Mouse (Mus musculus) G1E (cell line): ENCODE measurements around the gene Mapk3. TPM values are rescaled to one million over a fixed set of nuclear protein-coding genes. Genes with fewer than 3 reads are reported as not detected.
A peak's percentile ranks its signal among the peaks of the same experiment; 100 is the strongest.

Source experiments
- ATAC-seq: 2 replicates; pipeline ENCODE4 v1.8.0; 2016; ENCODE audit warnings: mild to moderate bottlenecking; ENCODE audit not compliant: insufficient number of reproducible peaks, poor library complexity, low FRiP score, severe bottlenecking; ENCODE audit errors: extremely low read depth
- DNase-seq: peaks from one replicate; pipeline ENCODE4 v3.0.0; 2012; ENCODE audit warnings: low spot score
- H3K27me3 ChIP-seq: 2 replicates; pipeline ENCODE4 v1.6.1; 2012; ENCODE audit warnings: mild to moderate bottlenecking, low read length, inconsistent platforms; ENCODE audit not compliant: insufficient read depth
- H3K36me3 ChIP-seq: replicated peaks from 2 replicates; pipeline ENCODE3; 2012; ENCODE audit warnings: mild to moderate bottlenecking, inconsistent platforms
- H3K4me1 ChIP-seq: 2 replicates; pipeline ENCODE4 v1.6.1; 2012; ENCODE audit warnings: low read depth, low read length, inconsistent platforms, mixed read lengths; ENCODE audit not compliant: insufficient read depth
- H3K4me3 ChIP-seq: 2 replicates; pipeline ENCODE4 v1.5.1; 2012; ENCODE audit warnings: low read depth, mild to moderate bottlenecking, inconsistent platforms, low read length, moderate library complexity, mixed read lengths
- H3K9me3 ChIP-seq: replicated peaks from 2 replicates; pipeline ENCODE4 v1.6.1; 2012; ENCODE audit warnings: inconsistent platforms
- CTCF ChIP-seq: IDR thresholded peaks from 2 replicates; pipeline ENCODE4 v1.5.1; 2012; ENCODE audit warnings: low read depth, low read length, inconsistent platforms, mixed read lengths
- GATA1 ChIP-seq: IDR thresholded peaks from 2 replicates; pipeline ENCODE4 v1.6.1; 2012; ENCODE audit warnings: borderline replicate concordance, low read length, inconsistent platforms, mixed read lengths
- GATA2 ChIP-seq: IDR thresholded peaks from 2 replicates; pipeline ENCODE4 v1.6.1; 2012; ENCODE audit warnings: low read depth, low read length, inconsistent platforms, borderline replicate concordance
- POLR2AphosphoS5 ChIP-seq: IDR thresholded peaks from 2 replicates; pipeline ENCODE4 v1.6.1; 2012; ENCODE audit warnings: low read depth, low read length, inconsistent platforms; ENCODE audit not compliant: insufficient replicate concordance
- TAL1 ChIP-seq: conservative IDR thresholded peaks from 2 replicates; pipeline ENCODE4 v1.6.1; 2012; ENCODE audit warnings: low read depth, low read length, inconsistent platforms, mixed read lengths
- polyA plus RNA-seq: library from polyadenylated mRNA; stranded (reverse); fragments of >175 nt; gene quantifications from 2 replicates; pipeline ENCODE4 v1.2.3, GENCODE M21; 2012
- total RNA-seq, 2 experiments: library from RNA; stranded (forward) in 1 of 2; stranded (reverse) in 1 of 2; fragments of 200-1000 nt in 1 of 2; fragments of >200 nt in 1 of 2; fragmentation: Nextera tagmentation in 1 of 2; gene quantifications; 2 replicates each; pipeline ENCODE4 v1.2.3; 2014 to 2017

Gene Mapk3
- total and polyA plus RNA-seq, 3 experiments = 18.2 to 91.6 (median 68.8) TPM

GRCm38 (mm10) chr7:126740977-126741376, 18.4 kb upstream of the Mapk3 start:
- ATAC-seq = no peak
- H3K36me3 ChIP-seq = no peaks in the 10 kb centered on the region
- no peaks in the 10 kb centered on the region for H3K4me1 ChIP-seq

GRCm38 (mm10) chr7:126741452-126741851, 17.9 kb upstream of the Mapk3 start:
- Histone ChIP-seq H3K9me3 (no peaks in the 10 kb centered on the region), H3K4me1 (no peaks in the 10 kb centered on the region), H3K4me3 (no peak overlapping the region), H3K27me3 (peaks cover 32% of the 10 kb centered on the region), H3K36me3 (no peaks in the 10 kb centered on the region)
- ATAC-seq (no peak), DNase-seq (no peak)
- TF ChIP-seq GATA2 (no peak), POLR2AphosphoS5 (no peak), TAL1 (no peak), GATA1 (no peak), CTCF (no peak)

More at GRCm38 (mm10) chr7:126740977-126741376, 18.4 kb upstream of the Mapk3 start:
- no peak overlapping the region for H3K4me3 ChIP-seq
- TF ChIP-seq CTCF (no peak), POLR2AphosphoS5 (no peak), GATA2 (no peak), GATA1 (no peak), TAL1 (no peak)
- H3K27me3 ChIP-seq = peaks cover 32% of the 10 kb centered on the region
- DNase-seq = no peak
- no peaks in the 10 kb centered on the region for H3K9me3 ChIP-seq

- ATAC-seq (no peak), DNase-seq (no peak)
- Histone ChIP-seq H3K4me3 (no peak overlapping the region), H3K9me3 (no peaks in the 10 kb centered on the region), H3K36me3 (no peaks in the 10 kb centered on the region), H3K27me3 (peaks cover 38% of the 10 kb centered on the region), H3K4me1 (no peaks in the 10 kb centered on the region)
- TF ChIP-seq GATA1 = no peak
- no peak for TF ChIP-seq GATA2
- TF ChIP-seq TAL1 = no peak
- no peak for TF ChIP-seq CTCF
- no peak for TF ChIP-seq POLR2AphosphoS5
Observed at GRCm38 (mm10) chr7:126741964-126742482, 17.4 kb upstream of the Mapk3 start.

- Histone ChIP-seq H3K36me3 (no peaks in the 10 kb centered on the region), H3K4me3 (no peak overlapping the region), H3K9me3 (no peaks in the 10 kb centered on the region; the same call in 1 of the 2 replicates), H3K27me3 (peaks cover 32% of the 10 kb centered on the region), H3K4me1 (no peaks in the 10 kb centered on the region)
- TF ChIP-seq GATA2 = no peak
- TF ChIP-seq POLR2AphosphoS5 = no peak
- TF ChIP-seq TAL1 = no peak
- TF ChIP-seq CTCF = no peak
- no peak for TF ChIP-seq GATA1
- no peak for ATAC-seq
- DNase-seq = no peak
Observed at GRCm38 (mm10) chr7:126746066-126746465, 13.3 kb upstream of the Mapk3 start.

- no peaks in the 10 kb centered on the region for H3K36me3 ChIP-seq
- H3K4me3 ChIP-seq = no peak overlapping the region
- H3K4me1 ChIP-seq = no peaks in the 10 kb centered on the region
- H3K27me3 ChIP-seq = peaks cover 31% of the 10 kb centered on the region
- H3K9me3 ChIP-seq = no peaks in the 10 kb centered on the region; the same call in 1 of the 2 replicates
- TF ChIP-seq GATA2 = no peak
- no peak for TF ChIP-seq CTCF
- no peak for TF ChIP-seq POLR2AphosphoS5
- no peak for TF ChIP-seq TAL1
- no peak for TF ChIP-seq GATA1
- no peak for DNase-seq
- ATAC-seq = no peak
Observed at GRCm38 (mm10) chr7:126746798-126747197, 12.6 kb upstream of the Mapk3 start.

GRCm38 (mm10) chr7:126748824-126749223, 10.6 kb upstream of the Mapk3 start:
- TF ChIP-seq GATA1 = no peak
- Histone ChIP-seq H3K27me3 (peaks cover 39% of the 10 kb centered on the region), H3K36me3 (no peaks in the 10 kb centered on the region), H3K9me3 (no peaks in the 10 kb centered on the region; the same call in 1 of the 2 replicates), H3K4me3 (no peak overlapping the region), H3K4me1 (no peaks in the 10 kb centered on the region)
- ATAC-seq (no peak), DNase-seq (no peak)

GRCm38 (mm10) chr7:126749582-126750343, 9.6 kb upstream of the Mapk3 start:
- Histone ChIP-seq H3K4me1 (peaks cover 5% of the 10 kb centered on the region), H3K36me3 (no peaks in the 10 kb centered on the region), H3K4me3 (no peak overlapping the region), H3K27me3 (peaks cover 38% of the 10 kb centered on the region), H3K9me3 (no peaks in the 10 kb centered on the region; the same call in 1 of the 2 replicates)
- DNase-seq (no peak), ATAC-seq (no peak)
- TF ChIP-seq POLR2AphosphoS5 = no peak
- TF ChIP-seq CTCF = peak; percentile 8; the same call in 1 of the 2 replicates
